Comparison of ENCODE assay signal across 24 mouse cellular contexts in the genomic region with DNA sequence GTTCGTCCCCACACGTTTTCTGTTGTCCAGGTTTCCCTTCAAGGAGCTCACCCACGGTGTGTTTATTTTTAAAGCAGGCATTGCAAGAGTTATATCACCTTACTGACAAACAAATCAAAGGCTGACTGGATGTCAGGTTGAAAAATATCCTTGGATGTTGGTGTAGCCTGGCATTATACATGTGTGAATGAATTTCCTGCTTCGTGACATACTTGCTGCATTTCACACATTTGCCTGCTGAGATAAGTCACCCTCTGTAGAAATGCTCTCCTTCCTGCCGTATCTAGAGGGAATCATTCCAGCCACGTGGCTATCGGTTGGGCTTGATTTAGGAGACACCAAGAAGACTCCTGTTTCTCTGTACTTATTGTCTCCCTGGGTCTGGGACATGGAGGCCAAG.
"Had no signal": no experiment of that assay in that cellular context is flagged by ENCODE, and none has a peak within 500 bp of the region (broad histone marks: within the 10 kb centered on the region; RNA-seq: fewer than 3 reads in every experiment).

No protein-coding gene starts in this region.

- H3K27me3 ChIP-seq: heart, embryonic 12.5 days; hindbrain, embryonic 12.5 days; intestine, embryonic 15.5 days; limb, embryonic 12.5 days had no signal

- DNase-seq: gastrocnemius, adult 2 months; gastrocnemius, postnatal 10 days; gastrocnemius, postnatal 25 days; heart, adult 18-20 months; heart, postnatal 10 days; heart, postnatal 4 days; kidney, adult 18-20 months; kidney, adult 8-10 months; kidney, postnatal 10 days; kidney, postnatal 25 days; kidney, postnatal 4 days had no signal

- H3K4me2 ChIP-seq: heart, embryonic 12.5 days; hindbrain, embryonic 12.5 days; hindbrain, embryonic 14.5 days; intestine, embryonic 15.5 days; limb, embryonic 12.5 days had no signal

- H3K27ac ChIP-seq: gastrocnemius, adult 2 months; heart, embryonic 10.5 days; hindbrain, embryonic 10.5 days; hindbrain, embryonic 12.5 days; hindbrain, embryonic 14.5 days; intestine, embryonic 15.5 days; layer of hippocampus, adult 2 months; left cerebral cortex, adult 2 months; limb, embryonic 10.5 days; limb, embryonic 12.5 days had no signal

- H3K4me3 ChIP-seq: gastrocnemius, adult 2 months; heart, embryonic 10.5 days; heart, embryonic 12.5 days; hindbrain, embryonic 10.5 days; hindbrain, embryonic 12.5 days; intestine, embryonic 15.5 days; layer of hippocampus, adult 2 months; left cerebral cortex, adult 2 months; limb, embryonic 10.5 days; limb, embryonic 12.5 days had no signal

- H3K9ac ChIP-seq: heart, embryonic 12.5 days; hindbrain, embryonic 12.5 days; hindbrain, embryonic 14.5 days; intestine, embryonic 15.5 days; limb, embryonic 12.5 days had no signal

- H3K36me3 ChIP-seq: heart, embryonic 10.5 days; heart, embryonic 12.5 days; hindbrain, embryonic 10.5 days; hindbrain, embryonic 12.5 days; intestine, embryonic 15.5 days; limb, embryonic 10.5 days; limb, embryonic 12.5 days had no signal

- H3K9me3 ChIP-seq: heart, embryonic 10.5 days; heart, embryonic 12.5 days; hindbrain, embryonic 10.5 days; hindbrain, embryonic 12.5 days; intestine, embryonic 15.5 days; limb, embryonic 10.5 days; limb, embryonic 12.5 days had no signal

- ATAC-seq: hindbrain, embryonic 16.5 days; inflammation-experienced regulatory T-cells, adult 6 months; intestine, embryonic 15.5 days; intestine, postnatal 0 days had no signal

- H3K4me1 ChIP-seq: heart, embryonic 12.5 days; hindbrain, embryonic 10.5 days; hindbrain, embryonic 12.5 days; intestine, embryonic 15.5 days; limb, embryonic 10.5 days; limb, embryonic 12.5 days had no signal
